Mouse (Mus musculus): ENCODE measurements at regions not wholly inside any gene's neighbourhood (a gene's known extent, or its start where the extent isn't known, plus 50 kb on each side); places are given as distances from the start of the nearest gene placed in this dataset.
A peak's percentile ranks its signal among the peaks of the same experiment; 100 is the strongest.

GRCm38 (mm10) chr10:117561909-117562849 is 67.1 kb upstream of the Cpm start:
- ATAC-seq (no peak), DNase-seq (no peak)
- WGBS (ENCODE audit: insufficient replicate concordance), result 78% methylated on average over 13 of the region's 13 CpGs
- Histone ChIP-seq H3K36me3 (replicated peaks; ENCODE audit: insufficient read depth, low read length) (no peaks in the 10 kb centered on the region), H3K27me3 (ENCODE audit: insufficient read depth, low read length) (no peaks in the 10 kb centered on the region), H3K9me3 (ENCODE audit: low read length) (peaks cover 3% of the 10 kb centered on the region; the same call in 1 of the 2 replicates), H3K9ac (replicated peaks) (no peak overlapping the region), H3K27ac (ENCODE audit: low read depth) (no peak overlapping the region), H3K4me2 (ENCODE audit: low read depth, low read length) (no peak overlapping the region), H3K4me3 (ENCODE audit: low read depth, low read length) (no peak overlapping the region), H3K4me1 (ENCODE audit: insufficient read depth) (peaks cover 8% of the 10 kb centered on the region; the same call in 1 of the 2 replicates)
- TF ChIP-seq CTCF (IDR thresholded peaks at IDR 0.05; ENCODE audit: low read depth) (no peak), EP300 (IDR thresholded peaks at IDR 0.05; ENCODE audit: low read depth) (no peak)

DNA sequence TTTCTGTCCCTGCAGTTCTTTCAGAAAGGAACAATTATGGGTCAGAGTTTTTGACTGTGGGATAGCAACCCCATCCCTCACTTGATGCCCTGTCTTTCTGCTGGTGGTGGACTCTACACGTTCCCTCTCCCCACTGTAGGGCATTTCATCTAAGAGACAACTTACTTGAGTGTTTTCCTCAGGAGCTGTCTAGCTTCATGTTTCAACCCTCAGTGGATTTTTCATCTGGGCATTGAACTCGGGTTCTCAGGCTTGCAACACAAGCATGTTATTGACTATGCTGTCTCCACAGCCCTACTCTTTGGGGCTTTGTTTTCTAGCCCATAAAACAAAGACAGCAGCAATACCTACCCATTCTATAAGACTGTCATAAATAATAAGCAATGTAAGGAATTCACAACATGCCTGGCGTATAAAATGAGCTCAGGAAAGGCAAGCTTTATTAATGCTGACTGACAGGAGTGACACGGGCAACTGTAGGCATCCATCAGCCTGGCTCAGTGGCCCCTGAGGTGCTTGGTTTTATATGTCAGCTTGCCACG is 68.0 kb upstream of the Cpm start:
- no peak for DNase-seq
- ATAC-seq, result no peak
- Histone ChIP-seq H3K9me3 (ENCODE audit: low read length) (peaks cover 2% of the 10 kb centered on the region; the same call in 1 of the 2 replicates), H3K4me1 (ENCODE audit: insufficient read depth) (peaks cover 10% of the 10 kb centered on the region; the same call in 1 of the 2 replicates), H3K9ac (replicated peaks) (no peak overlapping the region), H3K4me3 (ENCODE audit: low read depth, low read length) (no peak overlapping the region), H3K27me3 (ENCODE audit: insufficient read depth, low read length) (no peaks in the 10 kb centered on the region), H3K4me2 (ENCODE audit: low read depth, low read length) (no peak overlapping the region), H3K27ac (ENCODE audit: low read depth) (no peak overlapping the region), H3K36me3 (replicated peaks; ENCODE audit: insufficient read depth, low read length) (no peaks in the 10 kb centered on the region)
- WGBS (ENCODE audit: insufficient replicate concordance), result 74% methylated on average over 5 of the region's 5 CpGs
- TF ChIP-seq CTCF (IDR thresholded peaks at IDR 0.05; ENCODE audit: low read depth) (no peak), EP300 (IDR thresholded peaks at IDR 0.05; ENCODE audit: low read depth) (no peak)

- no peak overlapping the region for H3K4me2 ChIP-seq (ENCODE audit: low read depth, low read length)
- H3K27ac ChIP-seq (ENCODE audit: low read depth), result no peak overlapping the region
- H3K4me1 ChIP-seq (ENCODE audit: insufficient read depth), result peaks cover 13% of the 10 kb centered on the region; the same call in 1 of the 2 replicates
- no peaks in the 10 kb centered on the region for H3K36me3 ChIP-seq (replicated peaks; ENCODE audit: insufficient read depth, low read length)
- H3K9ac ChIP-seq (replicated peaks), result no peak overlapping the region
- H3K9me3 ChIP-seq (ENCODE audit: low read length), result no peaks in the 10 kb centered on the region
- no peak for TF ChIP-seq CTCF (IDR thresholded peaks at IDR 0.05; ENCODE audit: low read depth)
- no peak for TF ChIP-seq EP300 (IDR thresholded peaks at IDR 0.05; ENCODE audit: low read depth)
- DNase-seq (no peak), ATAC-seq (no peak)
- no peak overlapping the region for H3K4me3 ChIP-seq (ENCODE audit: low read depth, low read length)
- WGBS (ENCODE audit: insufficient replicate concordance), result 70% methylated on average over 9 of the region's 9 CpGs
- H3K27me3 ChIP-seq (ENCODE audit: insufficient read depth, low read length), result no peaks in the 10 kb centered on the region
These were observed 68.7 kb upstream of the Cpm start for GRCm38 (mm10) chr10:117560396-117561278.

DNA sequence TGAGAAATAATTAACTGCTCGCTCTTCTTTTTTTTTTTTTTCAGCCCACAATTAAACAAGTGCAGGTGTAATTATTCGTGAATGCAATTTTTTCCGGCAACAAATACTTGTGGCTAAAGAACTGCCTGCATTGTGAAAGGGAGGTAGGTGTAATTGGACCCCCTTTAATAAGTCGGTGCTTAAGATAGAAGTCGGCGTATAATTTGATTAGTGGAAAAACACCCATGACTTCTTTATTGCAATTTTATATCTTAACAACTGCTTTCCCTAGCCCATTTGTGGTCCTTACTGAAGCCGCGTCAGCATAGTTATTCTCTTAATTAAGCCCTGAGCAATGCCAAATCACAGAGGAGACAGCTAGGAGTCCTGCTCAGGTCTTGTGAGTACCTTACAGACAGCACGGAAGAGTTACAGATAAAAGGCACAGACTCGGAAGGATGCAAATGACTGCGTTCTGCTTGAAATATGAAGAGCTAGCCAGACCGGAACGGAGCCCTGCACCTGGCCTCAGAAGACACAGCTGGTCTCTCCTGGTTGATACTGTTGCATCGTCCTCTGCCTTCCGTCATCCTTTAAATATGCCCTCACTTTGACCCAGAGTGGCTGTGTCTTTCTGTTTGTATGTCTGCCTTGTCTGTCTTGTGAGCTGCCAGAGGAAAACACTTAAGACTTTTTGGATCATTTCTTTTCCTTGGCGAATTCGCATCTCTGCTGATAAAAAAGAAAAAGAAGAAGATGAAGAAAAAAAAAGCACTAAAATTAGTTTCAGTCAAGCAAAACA is 69.5 kb upstream of the Cpm start:
- 70% methylated on average over 17 of the region's 17 CpGs for WGBS (ENCODE audit: insufficient replicate concordance)
- ATAC-seq (peak; percentile 58), DNase-seq (peak; percentile 33)
- H3K9ac ChIP-seq (replicated peaks), result no peak overlapping the region
- H3K27ac ChIP-seq (ENCODE audit: low read depth), result peak overlapping the region; percentile 39; the same call in 1 of the 2 replicates
- no peak for TF ChIP-seq EP300 (IDR thresholded peaks at IDR 0.05; ENCODE audit: low read depth)
- TF ChIP-seq CTCF (IDR thresholded peaks at IDR 0.05; ENCODE audit: low read depth), result no peak
- H3K9me3 ChIP-seq (ENCODE audit: low read length), result no peaks in the 10 kb centered on the region
- H3K4me2 ChIP-seq (ENCODE audit: low read depth, low read length), result no peak overlapping the region
- H3K4me3 ChIP-seq (ENCODE audit: low read depth, low read length), result no peak overlapping the region
- H3K4me1 ChIP-seq (ENCODE audit: insufficient read depth), result peaks cover 13% of the 10 kb centered on the region; the same call in 1 of the 2 replicates
- H3K27me3 ChIP-seq (ENCODE audit: insufficient read depth, low read length), result no peaks in the 10 kb centered on the region
- no peaks in the 10 kb centered on the region for H3K36me3 ChIP-seq (replicated peaks; ENCODE audit: insufficient read depth, low read length)

- H3K36me3 ChIP-seq (replicated peaks; ENCODE audit: insufficient read depth, low read length), result no peaks in the 10 kb centered on the region
- no peak for TF ChIP-seq EP300 (IDR thresholded peaks at IDR 0.05; ENCODE audit: low read depth)
- no peak for TF ChIP-seq CTCF (IDR thresholded peaks at IDR 0.05; ENCODE audit: low read depth)
- no peaks in the 10 kb centered on the region for H3K9me3 ChIP-seq (ENCODE audit: low read length)
- H3K27ac ChIP-seq (ENCODE audit: low read depth), result peak overlapping the region; percentile 44; the same call in 1 of the 2 replicates
- H3K4me1 ChIP-seq (ENCODE audit: insufficient read depth), result peaks cover 13% of the 10 kb centered on the region; the same call in 1 of the 2 replicates
- ATAC-seq (no peak), DNase-seq (no peak)
- no peak overlapping the region for H3K9ac ChIP-seq (replicated peaks)
- H3K27me3 ChIP-seq (ENCODE audit: insufficient read depth, low read length), result no peaks in the 10 kb centered on the region
- no peak overlapping the region for H3K4me2 ChIP-seq (ENCODE audit: low read depth, low read length)
- 80% methylated on average over 24 of the region's 24 CpGs for WGBS (ENCODE audit: insufficient replicate concordance)
- H3K4me3 ChIP-seq (ENCODE audit: low read depth, low read length), result no peak overlapping the region
These were observed 70.2 kb upstream of the Cpm start for GRCm38 (mm10) chr10:117558891-117559614.
